Mouse (Mus musculus) forebrain, embryonic 11.5 days (tissue): ENCODE results near the gene Hmgxb4. TPM values are rescaled to one million over a fixed set of nuclear protein-coding genes. Genes with fewer than 3 reads are reported as not detected.

Experiments used
- ATAC-seq: fragments of 200-750 bp; cut with Nextera tagmentation; replicated peaks from 2 replicates; pipeline ENCODE4 v1.8.0; 2017; ENCODE audit warnings: moderate TSS enrichment; ENCODE audit not compliant: low FRiP score
- DNase-seq: peaks from one replicate; pipeline ENCODE4 v3.0.0-alpha.2; 2017; ENCODE audit warnings: low spot score
- H3K27ac ChIP-seq: fragments of 300-500 bp; sonication (generic); 2 replicates; pipeline ENCODE4 v1.5.1; 2014; ENCODE audit warnings: low read depth, low read length
- H3K27me3 ChIP-seq: fragments of 300-500 bp; sonication (generic); 2 replicates; pipeline ENCODE4 v1.6.1; 2014; ENCODE audit warnings: mild to moderate bottlenecking, low read length, mixed read lengths; ENCODE audit not compliant: control insufficient read depth, insufficient read depth
- H3K36me3 ChIP-seq: fragments of 300-500 bp; sonication (generic); 2 replicates; pipeline ENCODE4 v1.6.1; 2014; ENCODE audit warnings: mild to moderate bottlenecking, low read length, moderate library complexity, mixed read lengths; ENCODE audit not compliant: control insufficient read depth, insufficient read depth
- H3K4me1 ChIP-seq: fragments of 300-500 bp; sonication (generic); replicated peaks from 2 replicates; pipeline ENCODE4 v1.6.1; 2014; ENCODE audit warnings: low read length, mixed read lengths; ENCODE audit not compliant: control insufficient read depth, insufficient read depth
- H3K4me2 ChIP-seq: fragments of 300-500 bp; sonication (generic); 2 replicates; pipeline ENCODE4 v1.6.1; 2014; ENCODE audit warnings: low read depth, mild to moderate bottlenecking, low read length, moderate library complexity, mixed read lengths; ENCODE audit not compliant: severe bottlenecking
- H3K4me3 ChIP-seq: fragments of 300-500 bp; sonication (generic); 2 replicates; pipeline ENCODE4 v1.5.1; 2014; ENCODE audit warnings: low read depth, low read length
- H3K9ac ChIP-seq: fragments of 300-500 bp; sonication (generic); 2 replicates; pipeline ENCODE4 v1.6.1; 2014; ENCODE audit warnings: low read length
- H3K9me3 ChIP-seq: fragments of 300-500 bp; sonication (generic); 2 replicates; pipeline ENCODE4 v1.6.1; 2016; ENCODE audit warnings: low read length, mixed read lengths; ENCODE audit not compliant: control insufficient read depth
- WGBS: fragments of 180-500 bp; shearing (Covaris S2); extraction: QIAGEN DNeasy Blood & Tissue Kit; methylation state at CpG from one replicate; pipeline ENCODE4 v1.1.7; 2014; 5-methylcytosine and 5-hydroxymethylcytosine counted together
- polyA plus RNA-seq: library from polyadenylated mRNA; unstranded; fragments of >200 nt; fragmentation: Nextera tagmentation; extraction: Ambion mirVana; gene quantifications from 2 replicates; pipeline ENCODE4 v1.2.1, GENCODE M21; 2014

The Hmgxb4 gene
- polyA plus RNA-seq, 1 experiment from 2014 or later = 54.5 TPM

DNA sequence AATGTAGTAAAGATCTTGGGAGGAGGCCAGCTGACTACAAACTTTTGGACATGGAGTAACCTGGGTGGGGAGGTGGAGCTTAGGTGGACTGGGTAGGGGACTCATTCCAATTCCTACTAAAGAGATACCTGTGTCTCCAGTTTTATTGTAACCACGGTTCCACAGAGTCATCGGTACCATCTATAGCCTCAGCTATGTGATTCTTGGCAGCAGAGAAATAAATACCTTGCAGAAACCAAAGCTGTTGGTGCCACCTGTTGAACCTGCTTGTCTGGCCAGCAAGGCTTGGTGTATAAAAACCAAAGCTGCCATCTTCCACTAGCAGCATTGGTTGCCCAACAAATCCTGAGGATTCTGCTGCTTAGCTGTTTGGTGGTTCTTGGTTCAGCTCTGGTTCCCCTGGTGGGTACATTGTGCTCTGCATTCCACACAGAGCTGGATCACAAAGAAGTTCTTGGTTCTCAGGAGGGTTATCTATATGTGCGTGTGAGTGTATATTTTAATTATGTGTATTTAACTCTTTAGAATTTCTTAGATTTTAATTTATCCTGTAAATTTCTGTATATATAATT is 37.4 kb downstream of the Hmgxb4 start:
- Histone ChIP-seq H3K4me2 (no peak overlapping the region), H3K36me3 (peaks cover 6% of the 10 kb centered on the region; the same call in 1 of the 2 replicates), H3K4me1 (no peaks in the 10 kb centered on the region; the same call in 1 of the 2 replicates), H3K27me3 (no peaks in the 10 kb centered on the region), H3K27ac (no peak overlapping the region), H3K9ac (no peak overlapping the region), H3K9me3 (no peaks in the 10 kb centered on the region), H3K4me3 (no peak overlapping the region)
- DNase-seq (no peak), ATAC-seq (no peak)
- 96% methylated on average over 3 of the region's 3 CpGs for WGBS

- no peak overlapping the region for H3K9ac ChIP-seq
- no peaks in the 10 kb centered on the region for H3K9me3 ChIP-seq
- no peaks in the 10 kb centered on the region; the same call in 1 of the 2 replicates for H3K4me1 ChIP-seq
- no peak for ATAC-seq
- peak overlapping the region; percentile 81 for H3K4me2 ChIP-seq
- no peaks in the 10 kb centered on the region; the same call in 1 of the 2 replicates for H3K36me3 ChIP-seq
- H3K4me3 ChIP-seq = peak overlapping the region; percentile 65; the same call in 1 of the 2 replicates
- H3K27ac ChIP-seq = no peak overlapping the region
- WGBS = 68% methylated on average over 5 of the region's 5 CpGs
- no peak for DNase-seq
- no peaks in the 10 kb centered on the region for H3K27me3 ChIP-seq
Measured at GRCm38 (mm10) chr8:75032961-75033360, 39.8 kb downstream of the Hmgxb4 start.

DNA sequence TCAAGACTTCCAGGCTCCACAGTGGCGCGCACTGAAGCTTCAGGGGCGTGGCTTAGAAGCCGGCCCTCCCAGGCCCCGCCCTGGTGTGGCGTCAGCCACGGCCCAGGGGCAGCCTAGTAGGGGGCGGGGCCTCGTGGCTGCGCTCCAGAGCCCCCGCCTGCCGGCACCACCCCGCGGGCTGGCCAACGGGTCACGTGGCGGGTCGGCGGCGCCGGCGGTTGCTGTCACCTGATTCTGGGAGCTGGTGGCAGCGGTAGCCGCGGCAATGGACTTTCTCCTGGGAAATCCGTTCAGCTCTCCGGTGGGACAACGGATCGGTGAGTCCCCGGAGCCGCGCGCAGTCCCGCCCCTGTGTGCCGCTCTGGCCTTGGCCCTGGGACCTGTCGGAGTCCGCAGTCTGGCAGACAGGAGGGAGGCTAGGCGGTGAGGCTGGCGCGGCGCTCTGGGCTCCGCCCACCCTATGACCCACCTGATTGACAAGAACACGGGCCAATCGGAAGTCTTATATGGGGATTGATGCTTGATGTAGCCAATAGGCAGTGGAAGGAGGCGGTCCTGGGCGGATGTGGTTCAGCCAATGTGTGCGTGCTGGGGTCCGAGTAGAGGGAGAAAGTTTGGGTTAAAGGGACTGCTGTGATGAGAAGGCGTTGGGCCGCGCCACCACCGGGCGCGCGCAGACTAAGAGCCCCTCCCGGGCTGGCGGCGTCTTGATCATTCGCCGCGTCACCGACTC is 40.5 kb downstream of the Hmgxb4 start, which contains the start of gene Tom1:
Gene Tom1, plus strand, starts transcription at position 195 of the 733 bp plus-strand sequence.
- H3K4me3 ChIP-seq = peak within 1 kb of the TSS; percentile 65
- H3K9me3 ChIP-seq = no peaks in the 10 kb centered on the region
- under 1% methylated on average over 60 of the region's 62 CpGs for WGBS
- H3K4me2 ChIP-seq = peak within 1 kb of the TSS; percentile 81
- peak within 1 kb of the TSS; percentile 62; the same call in 1 of the 2 replicates for H3K27ac ChIP-seq
- DNase-seq (peak; percentile 97), ATAC-seq (peak; percentile 99)
- H3K36me3 ChIP-seq = no peaks in the 10 kb centered on the region; the same call in 1 of the 2 replicates
- H3K9ac ChIP-seq = peak within 1 kb of the TSS; percentile 45
- no peaks in the 10 kb centered on the region; the same call in 1 of the 2 replicates for H3K4me1 ChIP-seq
- H3K27me3 ChIP-seq = no peaks in the 10 kb centered on the region

- H3K4me3 ChIP-seq = peak overlapping the region; percentile 65
- ATAC-seq (no peak; the same call in 1 of the 2 replicates), DNase-seq (peak; percentile 59)
- H3K36me3 ChIP-seq = no peaks in the 10 kb centered on the region; the same call in 1 of the 2 replicates
- H3K9ac ChIP-seq = peak overlapping the region; percentile 45
- H3K27me3 ChIP-seq = no peaks in the 10 kb centered on the region
- 2% methylated on average over 17 of the region's 17 CpGs for WGBS
- H3K27ac ChIP-seq = no peak overlapping the region
- H3K9me3 ChIP-seq = no peaks in the 10 kb centered on the region
- H3K4me1 ChIP-seq = no peaks in the 10 kb centered on the region; the same call in 1 of the 2 replicates
- peak overlapping the region; percentile 81 for H3K4me2 ChIP-seq
Measured at GRCm38 (mm10) chr8:75034285-75034684, 41.1 kb downstream of the Hmgxb4 start.

DNA sequence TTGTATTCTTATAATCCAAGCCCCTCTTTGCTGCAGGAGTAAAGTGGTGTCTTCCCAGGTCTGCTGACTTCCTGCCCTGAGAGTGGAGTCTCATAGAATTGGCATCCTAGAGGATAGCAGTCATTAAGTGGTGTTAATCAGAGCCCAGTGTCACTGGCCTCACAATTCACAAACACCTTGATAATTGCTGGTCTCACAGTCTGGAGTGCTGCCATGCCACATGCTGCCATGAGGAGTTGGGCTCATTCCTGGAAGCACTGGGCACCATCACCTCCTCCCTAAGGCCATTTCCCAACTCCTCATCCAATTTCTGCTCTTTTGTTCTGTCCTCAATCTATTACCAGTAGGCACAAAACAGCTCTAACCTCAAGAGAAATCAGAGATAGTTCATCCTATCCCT is 42.5 kb downstream of the Hmgxb4 start:
- Histone ChIP-seq H3K4me1 (no peaks in the 10 kb centered on the region; the same call in 1 of the 2 replicates), H3K36me3 (no peaks in the 10 kb centered on the region; the same call in 1 of the 2 replicates), H3K9me3 (no peaks in the 10 kb centered on the region), H3K4me3 (no peak overlapping the region), H3K4me2 (no peak overlapping the region), H3K27ac (no peak overlapping the region), H3K9ac (no peak overlapping the region), H3K27me3 (no peaks in the 10 kb centered on the region)
- ATAC-seq (no peak), DNase-seq (no peak)

- no peak overlapping the region for H3K27ac ChIP-seq
- no peak overlapping the region for H3K4me3 ChIP-seq
- H3K4me1 ChIP-seq = no peaks in the 10 kb centered on the region; the same call in 1 of the 2 replicates
- ATAC-seq (no peak), DNase-seq (no peak)
- no peak overlapping the region for H3K9ac ChIP-seq
- H3K27me3 ChIP-seq = no peaks in the 10 kb centered on the region
- H3K4me2 ChIP-seq = no peak overlapping the region
- H3K9me3 ChIP-seq = no peaks in the 10 kb centered on the region
- H3K36me3 ChIP-seq = no peaks in the 10 kb centered on the region
Measured at GRCm38 (mm10) chr8:75038497-75038896, 45.3 kb downstream of the Hmgxb4 start.

DNA sequence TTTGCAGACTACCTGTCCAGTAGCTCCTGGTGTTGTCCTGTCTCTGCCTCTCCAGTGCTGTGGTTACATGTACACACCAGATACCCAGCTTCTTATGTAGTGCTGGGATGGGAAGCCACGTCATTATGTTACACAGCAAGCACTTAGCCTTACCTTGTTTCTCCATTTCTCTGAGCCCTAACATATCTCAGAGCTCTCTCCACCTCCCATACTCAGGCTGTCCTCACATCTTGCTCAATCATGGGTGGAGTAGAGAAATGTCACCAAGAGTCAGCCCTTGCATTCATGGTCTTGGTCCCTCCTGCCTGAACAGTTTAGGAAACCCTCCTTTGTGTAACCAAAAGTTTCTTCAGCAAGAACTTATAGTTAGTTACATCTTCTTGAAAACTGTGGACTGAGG is 46.6 kb downstream of the Hmgxb4 start:
- H3K4me3 ChIP-seq = no peak overlapping the region
- H3K27ac ChIP-seq = no peak overlapping the region
- DNase-seq (no peak), ATAC-seq (no peak)
- H3K4me2 ChIP-seq = no peak overlapping the region
- H3K36me3 ChIP-seq = no peaks in the 10 kb centered on the region
- no peaks in the 10 kb centered on the region for H3K27me3 ChIP-seq
- no peaks in the 10 kb centered on the region for H3K9me3 ChIP-seq
- H3K4me1 ChIP-seq = no peaks in the 10 kb centered on the region
- 91% methylated on average over 1 of the region's 1 CpGs for WGBS
- H3K9ac ChIP-seq = no peak overlapping the region

DNA sequence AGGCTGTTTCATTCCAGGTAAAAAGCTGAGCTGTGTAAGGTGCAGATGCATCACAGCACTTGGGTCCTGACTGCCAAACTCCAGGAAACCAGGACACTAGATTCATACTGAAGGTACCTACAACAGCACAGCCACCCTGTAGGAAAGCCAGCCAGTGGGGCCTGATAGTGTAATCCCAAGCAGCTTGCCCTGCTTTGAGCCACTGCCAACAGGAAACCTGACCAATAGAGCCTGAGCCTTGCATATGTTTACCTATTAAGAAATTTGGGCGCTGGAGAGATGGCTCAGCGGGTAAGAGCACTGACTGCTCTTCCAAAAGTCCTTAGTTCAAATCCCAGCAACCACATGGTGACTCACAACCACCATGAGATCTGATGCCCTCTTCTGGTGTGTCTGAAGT is 49.0 kb downstream of the Hmgxb4 start:
- no peaks in the 10 kb centered on the region for H3K36me3 ChIP-seq
- H3K4me1 ChIP-seq = no peaks in the 10 kb centered on the region
- no peak overlapping the region for H3K4me2 ChIP-seq
- WGBS = 83% methylated on average over 2 of the region's 2 CpGs
- no peak overlapping the region for H3K27ac ChIP-seq
- DNase-seq (no peak), ATAC-seq (no peak)
- H3K27me3 ChIP-seq = no peaks in the 10 kb centered on the region
- H3K9ac ChIP-seq = no peak overlapping the region
- H3K9me3 ChIP-seq = no peaks in the 10 kb centered on the region
- H3K4me3 ChIP-seq = no peak overlapping the region
